Comparison of ENCODE assay signal across 9 mouse cellular contexts in genomic region chr12:40133194-40133572, GRCm38 (mm10). TPM values are rescaled to one million over a fixed set of nuclear protein-coding genes. Genes with fewer than 3 reads are reported as not detected.
DNase-seq lines count a peak whose midpoint lies in the region; ATAC-seq and TF ChIP-seq lines count a peak whose summit lies in the region.
"Had no signal": no experiment of that assay in that cellular context is flagged by ENCODE, and none has a peak within 500 bp of the region (broad histone marks: within the 10 kb centered on the region; RNA-seq: fewer than 3 reads in every experiment).

No protein-coding gene starts in this region.

- H3K9me3 ChIP-seq in hindbrain, embryonic 10.5 days, result no peaks in the 10 kb centered on the region
- H3K9me3 ChIP-seq in liver, embryonic 16.5 days (replicated peaks; ENCODE audit: control insufficient read depth, low read length), result no peaks in the 10 kb centered on the region

- no peak for DNase-seq in heart, adult 2 months
- no peak for DNase-seq in heart, adult 8-10 months (ENCODE audit: low spot score)
- DNase-seq in hindbrain, embryonic 10.5 days (ENCODE audit: low spot score), result no peak
- no peak for DNase-seq in frontal cortex, postnatal 14 days (ENCODE audit: low spot score in 2 of 2)
- DNase-seq in B cell, adult 2 months, result no peak
- no peak for DNase-seq in right cerebral cortex, postnatal 14 days

- H3K4me1 ChIP-seq in heart, adult 2 months (ENCODE audit: control insufficient read depth, insufficient read depth, low read length), result no peaks in the 10 kb centered on the region
- peaks cover 15% of the 10 kb centered on the region for H3K4me1 ChIP-seq in hindbrain, embryonic 10.5 days (replicated peaks)
- no peaks in the 10 kb centered on the region for H3K4me1 ChIP-seq in liver, embryonic 16.5 days (ENCODE audit: control insufficient read depth, low read depth, low read length)

- peak; percentile 6 for ATAC-seq in CD4-positive, CD25-positive, alpha-beta regulatory T cell, adult 4 months
- ATAC-seq in liver, embryonic 16.5 days (ENCODE audit: low read depth), result no peak

- no peak for TF ChIP-seq EP300 in heart, adult 2 months (IDR thresholded peaks at IDR 0.05; ENCODE audit: insufficient read depth, low read depth, low read length)

- intact Hi-C loops in heart, adult 2 months (cut with DNase I), result no loop called here

- no peaks in the 10 kb centered on the region for H3K36me3 ChIP-seq in heart, adult 2 months (ENCODE audit: control insufficient read depth, insufficient read depth, low read length)
- no peaks in the 10 kb centered on the region for H3K36me3 ChIP-seq in hindbrain, embryonic 10.5 days
- no peaks in the 10 kb centered on the region for H3K36me3 ChIP-seq in liver, embryonic 16.5 days (ENCODE audit: control insufficient read depth, insufficient read depth)

- 28% methylated on average over 10 of the region's 10 CpGs for WGBS in heart, adult 2 months
- 19% methylated on average over 10 of the region's 10 CpGs for WGBS in hindbrain, embryonic 10.5 days
- 19% methylated on average over 10 of the region's 10 CpGs for WGBS in liver, embryonic 16.5 days (ENCODE audit: insufficient replicate concordance)

- H3K4me2 ChIP-seq in liver, embryonic 16.5 days (ENCODE audit: low read depth, low read length), result no peak overlapping the region

- H3K9ac ChIP-seq in heart, adult 2 months (ENCODE audit: low read depth, low read length), result no peak overlapping the region
- no peak overlapping the region for H3K9ac ChIP-seq in liver, embryonic 16.5 days (ENCODE audit: low read depth, low read length)

- no peak for TF ChIP-seq POLR2A in heart, adult 2 months (IDR thresholded peaks at IDR 0.05; ENCODE audit: insufficient read depth, low read depth, low read length)

- H3K27ac ChIP-seq in heart, adult 2 months, result no peak overlapping the region
- H3K27ac ChIP-seq in hindbrain, embryonic 10.5 days, result no peak overlapping the region
- H3K27ac ChIP-seq in liver, embryonic 16.5 days (ENCODE audit: low read length), result no peak overlapping the region
- H3K27ac ChIP-seq: macrophage had no signal

- H3K79me2 ChIP-seq in heart, adult 2 months (replicated peaks; ENCODE audit: control insufficient read depth, insufficient read depth, low read length), result no peaks in the 10 kb centered on the region

- H3K27me3 ChIP-seq in heart, adult 2 months (ENCODE audit: control insufficient read depth, insufficient read depth, low read length), result peaks cover 3% of the 10 kb centered on the region
- H3K27me3 ChIP-seq in hindbrain, embryonic 10.5 days (ENCODE audit: insufficient read depth, poor library complexity, severe bottlenecking), result peaks cover 42% of the 10 kb centered on the region
- peaks cover 27% of the 10 kb centered on the region for H3K27me3 ChIP-seq in liver, embryonic 16.5 days (ENCODE audit: control insufficient read depth, insufficient read depth, low read depth, low read length)

- TF ChIP-seq CTCF in heart, adult 2 months (IDR thresholded peaks at IDR 0.05), result no peak

- peak overlapping the region; percentile 28 for H3K4me3 ChIP-seq in heart, adult 2 months
- peak overlapping the region; percentile 57 for H3K4me3 ChIP-seq in hindbrain, embryonic 10.5 days
- H3K4me3 ChIP-seq in liver, embryonic 16.5 days (ENCODE audit: low read depth, low read length), result 0 out of 2 replicates have a peak overlapping the region, but pooled peaks have one; percentile 1

RNA-seq across cellular contexts. Expression of gene Scin, which starts 0.8 kb away (rescaled TPM):
- total RNA-seq in heart, adult 2 months (2021), result 1 to 10 TPM in 1 of 2 experiments, under 1 TPM in 1; 0.84 to 1.1 TPM
- polyA plus RNA-seq in heart, adult 2 months (2012; rRNA removed), result 2.0 and 2.1 TPM in 2 replicates
- total RNA-seq in heart, adult 8-10 months (2022), result 1 to 10 TPM in 3 of 4 experiments, under 1 TPM in 1; 0.57 to 3.3 (median 1.4) TPM
- 1 to 10 TPM; 1.0 to 4.1 TPM for polyA plus RNA-seq in CD4-positive, CD25-positive, alpha-beta regulatory T cell, adult 4 months (2017; shearing (Covaris generic))
- polyA plus RNA-seq in hindbrain, embryonic 10.5 days (2016; fragmentation: Nextera tagmentation; extraction: Ambion mirVana), result 0.12 and 0.29 TPM in 2 replicates
- polyA plus RNA-seq in liver, embryonic 16.5 days (2015; fragmentation: Nextera tagmentation; extraction: Ambion mirVana), result 0.06 and 0.57 TPM in 2 replicates

Comparison
In these comparisons a context has a peak if more than half of its experiments do, and no peak if none do; other contexts are left out.
1. H3K4me3 ChIP-seq: peak in every context shown above with its lines; median percentile 57 in hindbrain, embryonic 10.5 days; 28 in heart, adult 2 months; 1 in liver, embryonic 16.5 days.